Mouse (Mus musculus) G1E (cell line): ENCODE measurements at regions not wholly inside any gene's neighbourhood (a gene's known extent, or its start where the extent isn't known, plus 50 kb on each side); places are given as distances from the start of the nearest gene placed in this dataset.

ENCODE experiments used
- ATAC-seq: 2 replicates; pipeline ENCODE4 v1.8.0; 2016; ENCODE audit warnings: mild to moderate bottlenecking; ENCODE audit not compliant: insufficient number of reproducible peaks, poor library complexity, low FRiP score, severe bottlenecking; ENCODE audit errors: extremely low read depth
- DNase-seq: peaks from one replicate; pipeline ENCODE4 v3.0.0; 2012; ENCODE audit warnings: low spot score
- H3K27me3 ChIP-seq: 2 replicates; pipeline ENCODE4 v1.6.1; 2012; ENCODE audit warnings: mild to moderate bottlenecking, low read length, inconsistent platforms; ENCODE audit not compliant: insufficient read depth
- H3K36me3 ChIP-seq: replicated peaks from 2 replicates; pipeline ENCODE3; 2012; ENCODE audit warnings: mild to moderate bottlenecking, inconsistent platforms
- H3K4me1 ChIP-seq: 2 replicates; pipeline ENCODE4 v1.6.1; 2012; ENCODE audit warnings: low read depth, low read length, inconsistent platforms, mixed read lengths; ENCODE audit not compliant: insufficient read depth
- H3K4me3 ChIP-seq: 2 replicates; pipeline ENCODE4 v1.5.1; 2012; ENCODE audit warnings: low read depth, mild to moderate bottlenecking, inconsistent platforms, low read length, moderate library complexity, mixed read lengths
- H3K9me3 ChIP-seq: replicated peaks from 2 replicates; pipeline ENCODE4 v1.6.1; 2012; ENCODE audit warnings: inconsistent platforms
- CTCF ChIP-seq: IDR thresholded peaks from 2 replicates; pipeline ENCODE4 v1.5.1; 2012; ENCODE audit warnings: low read depth, low read length, inconsistent platforms, mixed read lengths
- GATA1 ChIP-seq: IDR thresholded peaks from 2 replicates; pipeline ENCODE4 v1.6.1; 2012; ENCODE audit warnings: borderline replicate concordance, low read length, inconsistent platforms, mixed read lengths
- GATA2 ChIP-seq: IDR thresholded peaks from 2 replicates; pipeline ENCODE4 v1.6.1; 2012; ENCODE audit warnings: low read depth, low read length, inconsistent platforms, borderline replicate concordance
- POLR2AphosphoS5 ChIP-seq: IDR thresholded peaks from 2 replicates; pipeline ENCODE4 v1.6.1; 2012; ENCODE audit warnings: low read depth, low read length, inconsistent platforms; ENCODE audit not compliant: insufficient replicate concordance
- TAL1 ChIP-seq: conservative IDR thresholded peaks from 2 replicates; pipeline ENCODE4 v1.6.1; 2012; ENCODE audit warnings: low read depth, low read length, inconsistent platforms, mixed read lengths

DNA sequence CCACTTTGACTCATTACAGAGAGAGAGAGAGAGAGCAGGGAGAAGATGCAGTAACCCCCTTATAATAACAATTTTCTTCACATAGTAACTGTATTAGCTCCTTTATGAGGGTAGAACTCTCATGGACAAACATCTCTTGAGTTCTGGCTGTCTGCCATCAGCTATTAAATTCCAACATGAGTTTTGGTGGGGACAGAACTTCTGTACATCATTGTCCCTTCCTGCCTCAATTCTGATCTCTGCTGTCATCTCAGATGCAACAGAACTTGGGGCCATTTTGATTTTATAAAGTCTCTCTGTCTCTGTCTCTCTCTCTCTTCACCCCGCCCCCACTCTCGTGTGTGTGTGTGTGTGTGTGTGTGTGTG lies 261.6 kb downstream of the Rps24 start:
- no peak for DNase-seq

DNA sequence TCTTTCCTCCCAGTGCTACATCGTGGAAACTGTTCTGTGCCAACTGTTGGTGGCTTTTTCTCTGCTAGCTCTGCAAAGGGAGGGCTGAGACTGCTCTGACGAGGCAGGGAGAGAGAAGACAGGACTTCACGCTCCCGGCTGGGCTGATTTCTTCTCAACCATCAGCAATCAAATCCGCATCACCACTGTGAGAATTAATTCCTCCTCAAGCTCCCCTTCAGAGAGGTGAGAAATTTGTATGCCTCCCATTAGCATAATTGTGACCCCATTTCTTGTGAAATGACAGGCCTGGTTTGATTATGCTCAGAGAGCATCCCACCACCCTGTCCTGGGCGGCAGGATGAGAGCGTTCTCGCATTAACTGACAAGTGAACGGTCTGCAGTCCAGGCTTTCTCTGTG lies 262.4 kb downstream of the Rps24 start:
- ATAC-seq = no peak

More for the DNA sequence above, 261.6 kb downstream of the Rps24 start:
- Histone ChIP-seq H3K36me3 (no peaks in the 10 kb centered on the region), H3K4me3 (no peak overlapping the region), H3K27me3 (no peaks in the 10 kb centered on the region), H3K4me1 (no peaks in the 10 kb centered on the region), H3K9me3 (peaks cover 52% of the 10 kb centered on the region)
- no peak for TF ChIP-seq GATA1
- TF ChIP-seq TAL1 = no peak
- ATAC-seq = no peak

DNA sequence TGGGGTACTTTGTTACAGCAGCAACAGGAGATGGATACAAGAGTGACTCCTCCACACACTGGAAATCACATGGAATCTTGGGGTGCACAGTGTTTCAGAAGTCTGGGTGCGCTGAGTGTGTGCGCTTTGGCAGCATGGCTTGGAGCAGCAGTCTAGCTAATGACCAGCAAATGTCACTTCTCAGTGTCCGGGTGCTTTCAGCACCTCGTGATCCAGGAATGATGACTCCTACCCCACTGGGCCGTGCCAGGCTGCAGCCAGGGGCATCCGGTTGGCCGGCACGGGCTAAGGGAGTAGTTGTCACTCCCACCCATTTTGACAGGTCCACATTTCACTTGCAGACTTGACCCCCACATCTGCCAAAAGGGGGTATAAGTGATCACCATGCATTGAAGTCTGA lies 264.3 kb downstream of the Rps24 start:
- ATAC-seq = no peak
- TF ChIP-seq CTCF (no peak), GATA2 (no peak), GATA1 (no peak), POLR2AphosphoS5 (no peak), TAL1 (no peak)
- Histone ChIP-seq H3K4me3 (no peak overlapping the region), H3K27me3 (no peaks in the 10 kb centered on the region), H3K9me3 (peaks cover 59% of the 10 kb centered on the region), H3K4me1 (no peaks in the 10 kb centered on the region), H3K36me3 (no peaks in the 10 kb centered on the region)
- no peak for DNase-seq

More for the DNA sequence above, 262.4 kb downstream of the Rps24 start:
- H3K27me3 ChIP-seq = no peaks in the 10 kb centered on the region
- no peaks in the 10 kb centered on the region for H3K4me1 ChIP-seq
- no peak for DNase-seq
- no peaks in the 10 kb centered on the region for H3K36me3 ChIP-seq
- TF ChIP-seq TAL1 = no peak
- TF ChIP-seq POLR2AphosphoS5 = no peak
- no peak for TF ChIP-seq GATA1
- no peak for TF ChIP-seq GATA2
- no peak for TF ChIP-seq CTCF
- H3K9me3 ChIP-seq = peaks cover 55% of the 10 kb centered on the region
- H3K4me3 ChIP-seq = no peak overlapping the region

DNA sequence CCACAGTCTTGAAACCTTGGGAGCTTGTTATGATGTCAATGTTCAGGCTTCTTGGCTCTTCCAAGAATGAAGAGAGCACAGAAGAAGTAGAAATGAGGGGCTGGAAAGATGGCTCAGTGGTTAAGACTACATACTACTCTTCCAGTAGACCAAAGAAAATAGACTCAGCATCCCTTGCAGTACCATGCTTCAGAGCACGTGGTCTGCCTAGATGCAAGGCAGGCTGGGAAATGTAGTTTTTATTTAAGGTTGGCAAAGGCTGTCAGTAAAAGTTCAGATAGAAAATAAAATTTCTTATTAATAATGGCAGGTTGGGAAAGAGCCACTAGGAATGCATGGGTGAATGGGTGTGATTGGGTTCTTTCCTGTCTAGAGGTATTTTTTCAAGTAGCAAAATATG lies 267.8 kb downstream of the Rps24 start:
- no peak for TF ChIP-seq TAL1
- TF ChIP-seq GATA2 = no peak
- TF ChIP-seq GATA1 = no peak
- no peak for TF ChIP-seq POLR2AphosphoS5
- TF ChIP-seq CTCF = no peak
- H3K9me3 ChIP-seq = peaks cover 63% of the 10 kb centered on the region
- H3K27me3 ChIP-seq = no peaks in the 10 kb centered on the region
- H3K4me1 ChIP-seq = no peaks in the 10 kb centered on the region
- ATAC-seq (no peak), DNase-seq (no peak)
- no peaks in the 10 kb centered on the region for H3K36me3 ChIP-seq
- H3K4me3 ChIP-seq = no peak overlapping the region

DNA sequence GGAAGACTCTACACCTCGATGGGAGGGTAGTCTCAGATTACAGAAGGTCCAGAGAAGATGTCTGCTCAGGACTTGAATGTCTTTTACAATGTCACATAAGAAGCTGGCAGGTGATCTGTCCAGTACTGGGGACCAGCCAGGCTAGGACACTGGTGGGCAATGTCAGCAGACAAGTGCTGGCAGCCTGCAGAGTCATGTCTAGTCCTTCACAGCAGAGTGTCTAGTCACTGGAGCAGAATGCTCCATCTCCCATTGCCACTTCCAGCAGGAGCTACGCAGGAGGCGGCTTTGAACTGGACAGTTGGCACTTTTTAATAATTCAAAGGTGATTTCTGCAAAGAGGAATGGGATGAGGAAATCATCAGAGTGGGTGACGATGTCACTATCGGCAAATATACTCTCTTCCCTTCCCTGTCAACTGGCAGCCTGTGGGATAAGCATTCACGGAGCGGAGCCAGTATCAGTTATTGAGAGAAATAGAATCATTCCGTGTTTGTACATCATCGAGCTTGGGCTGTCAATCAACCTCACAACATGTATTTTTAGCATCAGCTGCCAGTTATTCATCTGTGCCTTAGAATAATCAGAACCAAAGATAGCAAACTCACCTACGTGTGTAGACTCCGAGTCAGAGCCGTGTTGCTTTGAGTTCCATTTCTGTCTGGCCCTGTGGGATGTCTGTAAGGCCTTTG lies 268.6 kb downstream of the Rps24 start:
- Histone ChIP-seq H3K27me3 (no peaks in the 10 kb centered on the region), H3K4me1 (no peaks in the 10 kb centered on the region), H3K4me3 (no peak overlapping the region), H3K9me3 (peaks cover 65% of the 10 kb centered on the region), H3K36me3 (no peaks in the 10 kb centered on the region)
- TF ChIP-seq GATA1 (no peak), GATA2 (no peak), TAL1 (no peak), POLR2AphosphoS5 (no peak), CTCF (no peak)
- ATAC-seq = no peak
- DNase-seq = no peak

DNA sequence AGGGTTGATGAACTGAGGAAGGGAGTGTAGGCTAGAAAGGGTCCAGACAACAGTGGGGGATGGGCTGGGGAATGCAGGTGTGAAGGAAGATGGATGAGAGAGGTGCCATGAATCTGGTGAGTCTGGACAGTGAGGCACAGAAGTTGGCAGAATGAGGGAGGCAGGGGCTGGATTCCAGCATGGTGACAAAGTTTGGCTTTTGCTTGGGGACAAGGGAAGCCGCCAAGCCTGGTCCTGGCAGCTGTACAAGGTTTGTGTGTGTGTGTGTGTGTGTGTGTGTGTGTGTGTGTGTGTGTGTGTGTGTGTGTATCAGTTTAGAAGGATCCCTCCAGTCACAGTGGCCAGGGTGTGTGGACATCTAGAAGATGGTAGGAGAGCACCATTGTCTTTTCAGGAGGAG lies 270.4 kb downstream of the Rps24 start:
- DNase-seq (no peak), ATAC-seq (no peak)
- H3K4me1 ChIP-seq = no peaks in the 10 kb centered on the region
- H3K27me3 ChIP-seq = no peaks in the 10 kb centered on the region
- H3K9me3 ChIP-seq = peaks cover 65% of the 10 kb centered on the region
- no peak overlapping the region for H3K4me3 ChIP-seq
- TF ChIP-seq TAL1 = no peak
- TF ChIP-seq POLR2AphosphoS5 = no peak
- TF ChIP-seq CTCF = no peak
- H3K36me3 ChIP-seq = no peaks in the 10 kb centered on the region

DNA sequence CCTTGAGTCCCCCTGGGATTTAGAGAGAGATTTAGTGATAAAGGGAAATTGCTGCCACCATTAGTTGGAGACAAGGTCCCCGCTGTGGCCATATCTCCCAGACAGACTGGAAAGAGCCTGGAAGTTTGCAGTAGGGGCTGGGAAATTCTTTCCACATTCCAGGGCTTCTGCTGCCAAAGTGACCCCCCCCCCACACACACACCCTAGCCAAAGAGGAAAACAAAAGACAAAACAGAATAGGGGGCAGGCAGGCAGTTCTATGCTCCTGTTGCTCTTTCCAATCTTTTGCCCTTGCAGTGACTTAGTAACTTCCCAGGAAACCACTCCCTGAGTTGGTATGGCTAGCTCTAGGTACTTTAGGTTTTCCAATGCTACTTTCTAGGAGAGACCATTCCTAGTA lies 270.9 kb downstream of the Rps24 start:
- no peak for TF ChIP-seq CTCF
- no peak for TF ChIP-seq GATA1
- no peak for TF ChIP-seq TAL1
- no peak for TF ChIP-seq GATA2
- no peak for TF ChIP-seq POLR2AphosphoS5
- ATAC-seq = no peak
- Histone ChIP-seq H3K4me1 (no peaks in the 10 kb centered on the region), H3K36me3 (no peaks in the 10 kb centered on the region), H3K27me3 (no peaks in the 10 kb centered on the region), H3K9me3 (peaks cover 67% of the 10 kb centered on the region), H3K4me3 (no peak overlapping the region)
- no peak for DNase-seq
